Mouse (Mus musculus): ENCODE results near the gene Aplp2.

DNA sequence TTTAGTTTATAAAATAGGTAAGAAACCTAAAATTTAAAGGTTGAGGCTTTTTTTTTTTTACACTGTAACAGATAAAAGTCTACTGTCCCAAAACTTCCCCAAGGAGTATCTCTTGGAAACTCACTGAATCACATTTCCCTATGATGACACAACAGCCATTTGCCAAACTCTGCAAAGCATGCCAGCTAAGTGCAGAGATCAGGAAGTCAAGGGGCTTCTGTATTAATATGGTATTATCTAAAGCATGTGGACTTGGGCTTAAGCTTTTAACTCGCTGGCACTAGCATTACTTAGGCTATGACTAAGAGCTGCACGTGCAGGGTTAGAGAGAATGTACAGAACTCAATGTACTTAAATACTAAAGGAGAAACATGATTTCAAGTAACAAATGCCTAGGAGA is 22.4 kb downstream of the Aplp2 start:
- TF ChIP-seq POLR2A (IDR thresholded peaks at IDR 0.05; ENCODE audit: insufficient read depth, low read depth, low read length) = no peak
- no peak for TF ChIP-seq CTCF (IDR thresholded peaks at IDR 0.05)

Measured in heart, adult 2 months (tissue).